In genomic region chr6:136554774-136555522, GRCm38 (mm10) we compare ENCODE assay signal across 8 mouse cellular contexts. TPM values are rescaled to one million over a fixed set of nuclear protein-coding genes. Genes with fewer than 3 reads are reported as not detected.
DNase-seq lines count a peak whose midpoint lies in the region; ATAC-seq and TF ChIP-seq lines count a peak whose summit lies in the region.

No protein-coding gene starts in this region.

- peak; percentile 99 for DNase-seq in 416B (ENCODE audit: low read depth)
- peak; percentile 69 for DNase-seq in embryo, embryonic 10 days (ENCODE audit: low spot score)
- DNase-seq in heart, postnatal 4 days = peak; percentile 47
- peak; percentile 49 for DNase-seq in lung, adult 2 months
- DNase-seq in right cerebral cortex, postnatal 4 days = no peak
- DNase-seq in yolk sac, embryonic 10.5 days (ENCODE audit: low spot score) = no peak

- peak overlapping the region; percentile 21 for H3K4me3 ChIP-seq in lung, adult 2 months (replicated peaks; ENCODE audit: extremely low read depth, low read depth, low read length)
- no peak overlapping the region for H3K4me3 ChIP-seq in olfactory bulb, adult 2 months (ENCODE audit: insufficient read depth, low read depth, low read length)

- TF ChIP-seq POLR2A in lung, adult 2 months (IDR thresholded peaks at IDR 0.05; ENCODE audit: borderline replicate concordance, extremely low read depth, low read depth, low read length) = no peak
- TF ChIP-seq POLR2A in olfactory bulb, adult 2 months (IDR thresholded peaks at IDR 0.05; ENCODE audit: insufficient read depth, low read depth, low read length) = no peak

- ATAC-seq in CD4-positive, CD25-positive, alpha-beta regulatory T cell, adult 4 months = peak; percentile 65

- WGBS in lung, adult 2 months = 75% methylated on average over 7 of the region's 7 CpGs
- WGBS in olfactory bulb, adult 2 months = 69% methylated on average over 7 of the region's 7 CpGs

- peak overlapping the region; percentile 66 for H3K27ac ChIP-seq in olfactory bulb, adult 2 months (ENCODE audit: insufficient read depth, low read depth, low read length)

- peaks cover 17% of the 10 kb centered on the region for H3K4me1 ChIP-seq in lung, adult 2 months (ENCODE audit: control insufficient read depth, insufficient read depth, low read length)
- H3K4me1 ChIP-seq in olfactory bulb, adult 2 months (ENCODE audit: control insufficient read depth, insufficient read depth, low read length) = peaks cover 7% of the 10 kb centered on the region

- no peak for TF ChIP-seq CTCF in lung, adult 2 months (IDR thresholded peaks at IDR 0.05; ENCODE audit: insufficient read depth, low read length)
- TF ChIP-seq CTCF in olfactory bulb, adult 2 months (IDR thresholded peaks at IDR 0.05; ENCODE audit: insufficient read depth, low read depth, low read length) = no peak

RNA-seq across cellular contexts. Expression of gene Atf7ip, which starts 49.0 kb away (rescaled TPM):
- 100 to 1,000 TPM in 1 of 2 experiments, 10 to 100 TPM in 1; 96.5 to 115 TPM for polyA plus RNA-seq in CD4-positive, CD25-positive, alpha-beta regulatory T cell, adult 4 months (2017; shearing (Covaris generic))
- 100 to 1,000 TPM; 107 to 108 TPM for total RNA-seq in heart, postnatal 4 days (2021)
- 24.8 and 28.3 TPM in 2 replicates for polyA plus RNA-seq in lung, adult 2 months (2012; rRNA removed)
- polyA plus RNA-seq in olfactory bulb, adult 2 months (2012; ENCODE audit: insufficient read depth, insufficient read length, low replicate concordance, missing spikeins) = 143 TPM in 1 of 2 replicates, not detected in the other

Comparison
In these comparisons a context has a peak if more than half of its experiments do, and no peak if none do; other contexts are left out.
1. DNase-seq: peak in 416B (single experiment), embryo, embryonic 10 days (single experiment), heart, postnatal 4 days (single experiment) and lung, adult 2 months (single experiment); none in right cerebral cortex, postnatal 4 days (single experiment) and yolk sac, embryonic 10.5 days (single experiment).